Mouse (Mus musculus) testis, adult 2 months (tissue): ENCODE results near the gene 4930524N10Rik.

Experiments
- CTCF ChIP-seq: fragments of 200-500 bp; IDR thresholded peaks from 2 replicates; pipeline ENCODE4 v1.5.1; 2012; ENCODE audit warnings: low read depth, mild to moderate bottlenecking, inconsistent platforms, low read length, moderate library complexity; ENCODE audit not compliant: control insufficient read depth, insufficient read depth, insufficient replicate concordance
- POLR2A ChIP-seq: fragments of 200-500 bp; IDR thresholded peaks from 2 replicates; pipeline ENCODE4 v1.6.1; 2012; ENCODE audit warnings: low read depth, mild to moderate bottlenecking, inconsistent platforms, low read length, moderate library complexity; ENCODE audit not compliant: control insufficient read depth

- no peak for TF ChIP-seq CTCF
- TF ChIP-seq POLR2A: no peak
Observed at GRCm38 (mm10) chrX:154343292-154343691, at the start of gene 4930524N10Rik.
